Mouse (Mus musculus): ENCODE data around the gene Zfp36l1. TPM values are rescaled to one million over a fixed set of nuclear protein-coding genes. Genes with fewer than 3 reads are reported as not detected.

Zfp36l1 gene
- polyA plus RNA-seq, 2 experiments from 2014 or later = 139 to 188 TPM

GRCm38 (mm10) chr12:80108896-80109668, 3.7 kb downstream of the Zfp36l1 start:
- ATAC-seq = peak; percentile 7

DNA sequence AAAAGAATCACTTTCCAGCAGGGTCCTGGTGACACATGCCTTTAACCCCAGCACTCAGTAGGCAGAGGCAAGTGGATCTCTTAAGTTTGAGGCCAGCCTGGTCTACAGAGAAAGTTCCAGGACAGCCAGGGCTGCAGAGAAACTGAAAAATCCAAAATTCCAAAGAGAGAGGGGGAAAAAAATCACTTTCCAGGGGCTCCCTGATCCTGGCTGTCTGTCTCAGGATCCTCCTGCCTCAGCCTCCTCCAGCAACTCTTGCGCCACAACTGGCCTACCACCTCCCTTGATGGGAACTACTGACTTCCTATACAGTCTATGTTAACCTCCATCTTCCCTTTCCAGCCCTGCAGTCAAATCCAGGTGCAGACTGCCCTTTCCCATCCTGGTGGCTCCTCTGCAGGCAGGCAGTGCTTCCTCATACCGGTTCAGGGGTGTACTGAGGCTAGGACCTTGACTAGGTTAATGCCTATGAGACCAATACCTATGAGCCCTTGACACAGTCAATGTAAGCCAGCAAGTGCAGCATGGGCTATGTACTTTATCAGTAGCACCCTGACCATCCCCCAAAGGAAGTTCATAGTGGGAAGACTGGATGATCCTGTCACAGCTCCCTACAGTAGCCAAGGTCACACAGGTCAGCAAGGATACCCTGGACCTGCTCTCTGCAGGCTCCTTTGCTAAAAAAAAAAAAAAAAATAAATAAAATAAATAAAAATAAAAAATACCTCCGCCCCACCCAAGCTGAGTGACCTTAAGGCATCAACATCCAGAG, 5.7 kb downstream of the Zfp36l1 start:
- no peak for ATAC-seq

GRCm38 (mm10) chr12:80106138-80106895, 6.5 kb downstream of the Zfp36l1 start:
- no peak for ATAC-seq

- ATAC-seq = no peak
These were observed 9.3 kb downstream of the Zfp36l1 start for GRCm38 (mm10) chr12:80103521-80103973.

- no peak for ATAC-seq
These were observed 9.7 kb downstream of the Zfp36l1 start for GRCm38 (mm10) chr12:80103089-80103488.

DNA sequence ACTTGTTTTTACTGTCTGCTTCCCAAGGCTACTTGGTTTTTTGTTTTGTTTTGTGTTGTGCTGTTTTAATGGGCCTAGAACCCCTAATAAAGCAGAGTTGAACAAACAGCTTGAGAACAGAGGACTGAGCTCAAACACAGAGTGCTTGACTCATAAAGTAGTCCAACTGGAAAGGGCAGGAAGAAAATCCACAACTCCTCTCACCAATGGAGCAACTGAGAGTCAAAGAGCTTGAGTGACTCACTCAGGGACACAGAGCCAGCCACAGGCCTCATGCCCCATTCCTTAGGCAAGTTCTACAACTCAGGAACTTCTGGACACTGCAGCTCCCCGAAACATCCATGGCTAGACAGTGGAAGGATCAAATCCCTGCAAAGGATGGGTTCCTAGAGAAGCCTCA, 14.0 kb downstream of the Zfp36l1 start:
- no peak for ATAC-seq

- ATAC-seq = no peak
These were observed 16.1 kb downstream of the Zfp36l1 start for GRCm38 (mm10) chr12:80096734-80097133.

DNA sequence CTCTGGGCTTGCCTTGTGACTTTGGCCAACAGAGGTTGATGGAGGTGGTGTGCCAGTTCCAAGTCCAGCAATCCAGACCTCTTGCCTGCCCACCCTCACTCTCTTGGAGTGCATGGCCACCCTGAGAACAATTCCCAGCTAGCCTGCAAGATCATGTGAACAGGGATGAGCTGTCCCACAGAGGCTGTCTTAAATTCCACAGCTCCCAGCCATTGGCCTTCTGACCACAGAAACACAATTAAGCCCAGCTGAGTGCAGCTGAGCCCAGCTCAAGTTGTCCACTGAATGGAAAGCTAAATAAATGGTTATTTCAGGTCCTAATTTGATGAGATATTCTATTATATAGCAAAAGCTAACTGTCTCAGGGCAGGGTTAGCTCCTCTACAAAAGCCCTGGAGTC, 20.0 kb downstream of the Zfp36l1 start:
- no peak for ATAC-seq

DNA sequence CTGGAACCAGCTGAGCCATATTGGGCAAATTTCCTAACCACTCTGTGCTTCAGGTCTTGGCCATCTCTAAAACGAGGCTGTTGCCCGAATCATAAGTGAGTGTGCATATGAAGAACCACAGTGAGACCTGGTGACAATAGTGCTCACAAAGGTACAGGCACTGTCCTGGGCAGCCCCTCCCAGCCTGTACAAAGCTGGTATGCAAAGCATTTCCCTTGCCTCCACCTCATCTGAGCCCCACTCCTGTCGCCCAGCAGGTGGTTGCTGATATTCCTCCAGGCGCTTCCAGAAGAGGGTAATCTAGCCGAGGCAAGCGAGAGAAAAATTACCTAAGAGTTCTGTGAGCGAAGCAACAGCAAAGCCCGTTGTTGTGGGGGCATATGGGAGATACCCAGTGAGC, 21.7 kb downstream of the Zfp36l1 start:
- no peak for ATAC-seq

DNA sequence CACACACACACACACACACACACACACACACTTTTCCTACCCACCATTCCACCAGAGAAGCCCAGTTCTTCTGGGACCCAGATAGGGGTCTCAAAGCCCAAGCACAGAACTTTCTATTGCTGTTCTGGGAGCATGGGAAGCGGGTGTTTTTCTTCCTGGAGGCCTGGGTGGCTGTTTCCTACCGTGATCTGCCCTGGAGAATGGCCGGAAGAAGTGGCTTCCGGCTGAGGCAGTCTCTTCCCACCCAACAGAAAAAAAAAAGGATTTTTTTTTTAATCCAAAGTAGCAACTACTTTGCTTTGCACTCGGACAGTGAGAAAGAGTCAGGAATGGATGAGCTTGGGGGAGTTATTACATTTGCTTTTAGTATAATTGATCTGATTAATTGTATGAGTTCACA, 22.3 kb downstream of the Zfp36l1 start:
- no peak for ATAC-seq

- ATAC-seq = no peak
These were observed 24.7 kb downstream of the Zfp36l1 start for GRCm38 (mm10) chr12:80088143-80088542.

- ATAC-seq = no peak
These were observed 28.2 kb downstream of the Zfp36l1 start for GRCm38 (mm10) chr12:80084446-80085112.

DNA sequence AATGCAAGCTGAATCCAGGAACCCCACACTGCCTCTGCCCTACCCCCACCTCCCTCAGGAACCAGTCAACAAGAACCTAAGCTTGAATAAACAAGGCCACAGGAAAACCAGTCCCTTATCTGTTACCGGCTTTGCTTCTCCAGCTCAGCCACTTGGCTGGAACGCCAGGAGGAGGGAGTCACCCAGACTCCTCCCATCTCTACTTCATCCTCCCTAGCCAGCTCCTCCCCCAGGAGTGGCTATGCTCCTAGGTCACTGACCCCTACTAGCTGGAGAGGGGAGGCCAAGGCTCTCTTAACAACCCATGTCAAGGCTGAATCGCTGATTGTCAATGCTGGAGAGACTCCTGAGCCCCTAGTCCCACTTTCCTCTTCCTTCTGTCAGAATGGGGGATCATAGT, 28.9 kb downstream of the Zfp36l1 start:
- ATAC-seq = no peak

DNA sequence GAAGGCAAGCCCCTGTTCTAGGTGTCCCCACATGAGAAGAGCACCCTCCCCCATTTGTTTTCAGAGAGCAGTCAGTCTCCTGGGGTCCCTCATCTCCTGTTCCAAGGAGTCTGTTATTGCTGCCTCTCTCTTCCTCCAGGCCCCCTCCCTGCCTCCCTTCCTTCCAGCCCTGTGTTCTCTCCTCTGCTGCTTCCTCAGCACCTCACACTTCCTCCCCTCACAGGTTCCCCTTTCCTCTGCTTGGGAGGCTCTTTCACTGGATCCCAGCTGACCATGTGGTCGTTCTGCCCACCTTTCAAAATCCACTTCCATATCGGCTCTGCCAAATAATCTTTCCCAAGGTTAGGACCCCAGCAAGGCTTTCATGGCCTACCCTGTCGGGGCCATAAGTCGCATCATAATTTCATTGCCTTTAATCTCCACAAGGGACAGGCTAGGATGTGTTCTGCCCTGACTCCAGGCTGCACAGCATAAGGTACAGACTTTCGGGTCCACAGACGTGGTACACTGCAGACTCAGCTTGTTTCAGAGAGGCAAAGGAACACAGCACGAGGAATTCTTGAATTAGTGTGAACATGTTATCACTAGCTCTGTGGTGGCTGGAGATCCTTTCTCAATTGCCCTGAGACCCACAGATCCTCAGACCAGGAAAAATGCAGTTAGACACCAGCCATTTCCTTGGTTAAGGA, 29.5 kb downstream of the Zfp36l1 start:
- ATAC-seq = no peak

- no peak for ATAC-seq
These were observed 30.1 kb downstream of the Zfp36l1 start for GRCm38 (mm10) chr12:80082730-80083129.

DNA sequence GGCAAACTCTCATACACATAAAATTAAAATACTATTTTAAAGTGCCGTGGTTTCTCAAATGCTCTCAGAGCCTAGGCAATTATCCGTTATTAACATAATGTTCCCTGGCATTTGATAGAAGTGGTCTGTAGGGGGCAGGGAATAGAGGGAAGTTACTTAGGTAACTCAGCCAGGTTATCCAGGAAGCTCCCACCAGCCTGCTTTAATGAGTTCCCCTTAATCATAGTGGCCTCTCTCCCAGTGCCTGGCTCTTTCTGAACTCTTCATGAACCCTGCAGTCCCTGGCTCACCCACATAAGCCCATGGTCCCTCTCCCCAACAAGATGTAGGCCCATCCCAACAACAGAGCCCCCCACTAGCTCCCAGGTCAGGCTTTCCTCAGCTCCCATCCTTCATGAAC, 31.4 kb downstream of the Zfp36l1 start:
- no peak for ATAC-seq

- ATAC-seq = no peak
These were observed 32.9 kb downstream of the Zfp36l1 start for GRCm38 (mm10) chr12:80079937-80080336.

- no peak for ATAC-seq
These were observed 38.5 kb downstream of the Zfp36l1 start for GRCm38 (mm10) chr12:80074331-80074730.

- peak; percentile 81 for ATAC-seq
These were observed 42.1 kb downstream of the Zfp36l1 start for GRCm38 (mm10) chr12:80070534-80071287.

- ATAC-seq = peak; percentile 82
These were observed 43.8 kb downstream of the Zfp36l1 start for GRCm38 (mm10) chr12:80069040-80069439.

DNA sequence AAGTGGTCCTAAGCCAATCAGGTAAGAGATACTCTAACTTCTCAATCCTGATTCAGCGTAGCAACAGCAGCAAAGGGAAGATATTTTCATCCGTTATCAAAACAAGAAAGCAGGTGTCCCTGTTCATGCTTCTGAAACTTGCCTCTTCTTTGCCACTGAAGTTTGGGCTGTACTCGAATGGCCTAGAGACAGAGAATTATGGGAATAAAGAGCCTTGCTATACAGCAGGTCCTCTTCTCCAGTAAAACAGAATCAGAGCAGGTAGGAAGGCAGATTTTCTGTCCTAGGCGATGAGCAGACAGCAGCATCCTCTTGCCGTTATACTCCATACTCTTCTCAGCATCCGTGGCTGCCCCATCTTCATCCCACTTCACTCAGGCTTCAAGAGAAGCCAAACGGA, 44.8 kb downstream of the Zfp36l1 start:
- ATAC-seq = no peak
